Mouse (Mus musculus): ENCODE data around the gene Ctsq. TPM values are rescaled to one million over a fixed set of nuclear protein-coding genes. Genes with fewer than 3 reads are reported as not detected.
"Not testable (repeated sequence)": the region's sequence is repeated elsewhere in the genome, so short reads cannot be mapped to it uniquely, and the experiment has no call there.

Gene Ctsq
- not detected in 2 replicates for polyA plus RNA-seq (2016; fragmentation: Nextera tagmentation; extraction: Ambion mirVana)

GRCm38 (mm10) chr13:61040531-61040930 is at the start of gene Ctsq:
Ctsq (minus strand) TSS chr13:61040631.
- no peak within 1 kb of the TSS for H3K27ac ChIP-seq
- no peaks in the 10 kb centered on the region for H3K4me1 ChIP-seq
- no peak for ATAC-seq (ENCODE audit: low FRiP score, low read depth)
- H3K36me3 ChIP-seq = no peaks in the 10 kb centered on the region
- H3K4me2 ChIP-seq (replicated peaks) = no peak within 1 kb of the TSS
- no peak within 1 kb of the TSS for H3K4me3 ChIP-seq
- no peaks in the 10 kb centered on the region for H3K27me3 ChIP-seq (replicated peaks)
- 53% methylated on average over 3 of the region's 3 CpGs for WGBS
- no peak within 1 kb of the TSS for H3K9ac ChIP-seq
- peaks cover 22% of the 10 kb centered on the region for H3K9me3 ChIP-seq

- Histone ChIP-seq H3K4me3 (no peak overlapping the region), H3K4me1 (no peaks in the 10 kb centered on the region), H3K9me3 (peaks cover 25% of the 10 kb centered on the region; the same call in 1 of the 2 replicates), H3K4me2 (replicated peaks) (no peak overlapping the region), H3K27me3 (replicated peaks) (no peaks in the 10 kb centered on the region), H3K36me3 (no peaks in the 10 kb centered on the region), H3K9ac (no peak overlapping the region), H3K27ac (no peak overlapping the region)
- WGBS = 86% methylated on average over 3 of the region's 3 CpGs
- no peak for ATAC-seq (ENCODE audit: low FRiP score, low read depth)
These were observed 17.6 kb downstream of the Ctsq start for GRCm38 (mm10) chr13:61022785-61023184.

- Histone ChIP-seq H3K9ac (no peak overlapping the region), H3K9me3 (peaks cover 25% of the 10 kb centered on the region; the same call in 1 of the 2 replicates), H3K4me2 (replicated peaks) (no peak overlapping the region), H3K4me3 (no peak overlapping the region), H3K27ac (no peak overlapping the region), H3K36me3 (no peaks in the 10 kb centered on the region), H3K27me3 (replicated peaks) (no peaks in the 10 kb centered on the region), H3K4me1 (no peaks in the 10 kb centered on the region)
- ATAC-seq (ENCODE audit: low FRiP score, low read depth) = no peak
- 79% methylated on average over 6 of the region's 6 CpGs for WGBS
These were observed 18.6 kb downstream of the Ctsq start for GRCm38 (mm10) chr13:61021844-61022243.

- WGBS = 86% methylated on average over 4 of the region's 4 CpGs
- H3K36me3 ChIP-seq = no peaks in the 10 kb centered on the region
- no peak for ATAC-seq (ENCODE audit: low FRiP score, low read depth)
These were observed 30.3 kb downstream of the Ctsq start for GRCm38 (mm10) chr13:61010171-61010570.

GRCm38 (mm10) chr13:61005859-61006258 is 34.6 kb downstream of the Ctsq start, which contains the start of gene Ctsj:
Ctsj (minus strand) TSS chr13:61005959.
- ATAC-seq (ENCODE audit: low FRiP score, low read depth) = no peak
- no peak within 1 kb of the TSS for H3K4me3 ChIP-seq
- no peak within 1 kb of the TSS for H3K27ac ChIP-seq
- H3K27me3 ChIP-seq (replicated peaks) = no peaks in the 10 kb centered on the region
- H3K9ac ChIP-seq = no peak within 1 kb of the TSS
- H3K4me1 ChIP-seq = no peaks in the 10 kb centered on the region
- H3K9me3 ChIP-seq = peaks cover 20% of the 10 kb centered on the region; the same call in 1 of the 2 replicates
- H3K36me3 ChIP-seq = no peaks in the 10 kb centered on the region
- no peak within 1 kb of the TSS for H3K4me2 ChIP-seq (replicated peaks)
- WGBS = 81% methylated on average over 3 of the region's 3 CpGs

More at GRCm38 (mm10) chr13:61010171-61010570, 30.3 kb downstream of the Ctsq start:
- Histone ChIP-seq H3K4me3 (no peak overlapping the region), H3K4me2 (replicated peaks) (no peak overlapping the region), H3K9ac (no peak overlapping the region), H3K4me1 (no peaks in the 10 kb centered on the region), H3K9me3 (peaks cover 15% of the 10 kb centered on the region; the same call in 1 of the 2 replicates), H3K27me3 (replicated peaks) (no peaks in the 10 kb centered on the region), H3K27ac (no peak overlapping the region)

- no peaks in the 10 kb centered on the region for H3K36me3 ChIP-seq
- WGBS = 65% methylated on average over 2 of the region's 2 CpGs
- no peak overlapping the region for H3K4me3 ChIP-seq
- H3K9ac ChIP-seq = no peak overlapping the region
- no peak for ATAC-seq (ENCODE audit: low FRiP score, low read depth)
- H3K27ac ChIP-seq = no peak overlapping the region
- H3K27me3 ChIP-seq (replicated peaks) = no peaks in the 10 kb centered on the region
- no peak overlapping the region for H3K4me2 ChIP-seq (replicated peaks)
- H3K4me1 ChIP-seq = no peaks in the 10 kb centered on the region
- H3K9me3 ChIP-seq = peaks cover 29% of the 10 kb centered on the region
These were observed 42.8 kb downstream of the Ctsq start for GRCm38 (mm10) chr13:60997600-60997999.

GRCm38 (mm10) chr13:60986915-60987314 is 53.5 kb downstream of the Ctsq start:
- H3K36me3 ChIP-seq; H3K27ac ChIP-seq; H3K9me3 ChIP-seq; H3K4me1 ChIP-seq; H3K27me3 ChIP-seq (replicated peaks); H3K4me3 ChIP-seq; H3K4me2 ChIP-seq (replicated peaks); ATAC-seq (ENCODE audit: low FRiP score, low read depth); H3K9ac ChIP-seq: not testable (repeated sequence)
- 74% methylated on average over 5 of the region's 5 CpGs for WGBS

Other genes starting within 250 kb of the Ctsq start
- not detected in 2 replicates for gene Ctsll3, start 237.8 kb downstream of the Ctsq start, polyA plus RNA-seq (2016; fragmentation: Nextera tagmentation; extraction: Ambion mirVana)
- gene 4930486L24Rik, start 176.2 kb downstream of the Ctsq start, polyA plus RNA-seq (2016; fragmentation: Nextera tagmentation; extraction: Ambion mirVana) = not detected in 2 replicates
- gene Gm49392, start 143.7 kb downstream of the Ctsq start, polyA plus RNA-seq (2016; fragmentation: Nextera tagmentation; extraction: Ambion mirVana) = 0.14 TPM in 1 of 2 replicates, not detected in the other
- gene Ctla2b, start 143.2 kb downstream of the Ctsq start, polyA plus RNA-seq (2016; fragmentation: Nextera tagmentation; extraction: Ambion mirVana) = 1.9 and 2.2 TPM in 2 replicates
- not detected in 2 replicates for gene Tpbpb, start 135.8 kb downstream of the Ctsq start, polyA plus RNA-seq (2016; fragmentation: Nextera tagmentation; extraction: Ambion mirVana)
- gene Gm49393, start 105.0 kb downstream of the Ctsq start, polyA plus RNA-seq (2016; fragmentation: Nextera tagmentation; extraction: Ambion mirVana) = not detected in 2 replicates
- gene Gm49391, start 104.1 kb downstream of the Ctsq start, polyA plus RNA-seq (2016; fragmentation: Nextera tagmentation; extraction: Ambion mirVana) = 1.5 and 1.6 TPM in 2 replicates
- gene Ctla2a, start 104.0 kb downstream of the Ctsq start, polyA plus RNA-seq (2016; fragmentation: Nextera tagmentation; extraction: Ambion mirVana) = 13.1 and 16.5 TPM in 2 replicates
- gene Tpbpa, start 98.6 kb downstream of the Ctsq start, polyA plus RNA-seq (2016; fragmentation: Nextera tagmentation; extraction: Ambion mirVana) = not detected in 2 replicates
- gene Ctsj, start 34.7 kb downstream of the Ctsq start, polyA plus RNA-seq (2016; fragmentation: Nextera tagmentation; extraction: Ambion mirVana) = not detected in 2 replicates
- not detected in 2 replicates for gene Ctsr, start 123.6 kb upstream of the Ctsq start, polyA plus RNA-seq (2016; fragmentation: Nextera tagmentation; extraction: Ambion mirVana)
- gene Cts6, start 162.8 kb upstream of the Ctsq start, polyA plus RNA-seq (2016; fragmentation: Nextera tagmentation; extraction: Ambion mirVana) = not detected in 2 replicates
- not detected in 2 replicates for gene Cts8, start 214.7 kb upstream of the Ctsq start, polyA plus RNA-seq (2016; fragmentation: Nextera tagmentation; extraction: Ambion mirVana)
- not detected in 2 replicates for gene Gm49398, start 248.2 kb upstream of the Ctsq start, polyA plus RNA-seq (2016; fragmentation: Nextera tagmentation; extraction: Ambion mirVana)